Mouse (Mus musculus): ENCODE data around the gene Lonrf2. TPM values are rescaled to one million over a fixed set of nuclear protein-coding genes. Genes with fewer than 3 reads are reported as not detected.

Gene Lonrf2
- polyA plus RNA-seq, 1 experiment from 2014 or later: 2.6 TPM

GRCm38 (mm10) chr1:38866242-38866641 is 29.7 kb upstream of the Lonrf2 start:
- no peaks in the 10 kb centered on the region for H3K27me3 ChIP-seq (ENCODE audit: control insufficient read depth, insufficient read depth, low read length)
- no peaks in the 10 kb centered on the region for H3K4me1 ChIP-seq (ENCODE audit: control insufficient read depth, insufficient read depth, low read length)
- ATAC-seq (ENCODE audit: low FRiP score, low TSS enrichment): no peak
- H3K4me3 ChIP-seq (ENCODE audit: low read length): no peak overlapping the region
- no peaks in the 10 kb centered on the region for H3K9me3 ChIP-seq (ENCODE audit: control insufficient read depth, low read length)
- H3K9ac ChIP-seq (ENCODE audit: low read depth, low read length): no peak overlapping the region
- 62% methylated on average over 5 of the region's 5 CpGs for WGBS
- no peak overlapping the region for H3K27ac ChIP-seq (ENCODE audit: low read depth, low read length)
- H3K4me2 ChIP-seq (replicated peaks; ENCODE audit: low read depth, low read length): no peak overlapping the region
- H3K36me3 ChIP-seq (ENCODE audit: control insufficient read depth, insufficient read depth, low read length): no peaks in the 10 kb centered on the region

GRCm38 (mm10) chr1:38864341-38864740 is 27.8 kb upstream of the Lonrf2 start:
- no peaks in the 10 kb centered on the region for H3K36me3 ChIP-seq (ENCODE audit: control insufficient read depth, insufficient read depth, low read length)
- H3K4me3 ChIP-seq (ENCODE audit: low read length): no peak overlapping the region
- no peak for ATAC-seq (ENCODE audit: low FRiP score, low TSS enrichment)
- H3K9ac ChIP-seq (ENCODE audit: low read depth, low read length): no peak overlapping the region
- no peak overlapping the region for H3K27ac ChIP-seq (ENCODE audit: low read depth, low read length)
- no peak overlapping the region for H3K4me2 ChIP-seq (replicated peaks; ENCODE audit: low read depth, low read length)
- H3K9me3 ChIP-seq (ENCODE audit: control insufficient read depth, low read length): no peaks in the 10 kb centered on the region
- WGBS: 82% methylated on average over 9 of the region's 9 CpGs
- no peaks in the 10 kb centered on the region for H3K4me1 ChIP-seq (ENCODE audit: control insufficient read depth, insufficient read depth, low read length)
- no peaks in the 10 kb centered on the region for H3K27me3 ChIP-seq (ENCODE audit: control insufficient read depth, insufficient read depth, low read length)

- no peak overlapping the region for H3K9ac ChIP-seq (ENCODE audit: low read depth, low read length)
- WGBS: 25% methylated on average over 4 of the region's 4 CpGs
- no peak for ATAC-seq (ENCODE audit: low FRiP score, low TSS enrichment)
Observed at GRCm38 (mm10) chr1:38862213-38862612, 25.7 kb upstream of the Lonrf2 start.

GRCm38 (mm10) chr1:38860867-38861524 is 24.5 kb upstream of the Lonrf2 start:
- no peak overlapping the region for H3K9ac ChIP-seq (ENCODE audit: low read depth, low read length)
- H3K27ac ChIP-seq (ENCODE audit: low read depth, low read length): no peak overlapping the region
- 85% methylated on average over 9 of the region's 9 CpGs for WGBS
- H3K9me3 ChIP-seq (ENCODE audit: control insufficient read depth, low read length): no peaks in the 10 kb centered on the region
- no peaks in the 10 kb centered on the region for H3K4me1 ChIP-seq (ENCODE audit: control insufficient read depth, insufficient read depth, low read length)
- no peak overlapping the region for H3K4me3 ChIP-seq (ENCODE audit: low read length)
- no peak overlapping the region for H3K4me2 ChIP-seq (replicated peaks; ENCODE audit: low read depth, low read length)
- no peaks in the 10 kb centered on the region for H3K27me3 ChIP-seq (ENCODE audit: control insufficient read depth, insufficient read depth, low read length)
- no peak for ATAC-seq (ENCODE audit: low FRiP score, low TSS enrichment)
- no peaks in the 10 kb centered on the region for H3K36me3 ChIP-seq (ENCODE audit: control insufficient read depth, insufficient read depth, low read length)

More at GRCm38 (mm10) chr1:38862213-38862612, 25.7 kb upstream of the Lonrf2 start:
- Histone ChIP-seq H3K36me3 (ENCODE audit: control insufficient read depth, insufficient read depth, low read length) (no peaks in the 10 kb centered on the region), H3K9me3 (ENCODE audit: control insufficient read depth, low read length) (no peaks in the 10 kb centered on the region), H3K4me1 (ENCODE audit: control insufficient read depth, insufficient read depth, low read length) (no peaks in the 10 kb centered on the region), H3K4me2 (replicated peaks; ENCODE audit: low read depth, low read length) (no peak overlapping the region), H3K4me3 (ENCODE audit: low read length) (no peak overlapping the region), H3K27me3 (ENCODE audit: control insufficient read depth, insufficient read depth, low read length) (no peaks in the 10 kb centered on the region), H3K27ac (ENCODE audit: low read depth, low read length) (no peak overlapping the region)

GRCm38 (mm10) chr1:38860207-38860606 is 23.7 kb upstream of the Lonrf2 start:
- H3K9ac ChIP-seq (ENCODE audit: low read depth, low read length): no peak overlapping the region
- H3K36me3 ChIP-seq (ENCODE audit: control insufficient read depth, insufficient read depth, low read length): no peaks in the 10 kb centered on the region
- no peaks in the 10 kb centered on the region for H3K9me3 ChIP-seq (ENCODE audit: control insufficient read depth, low read length)
- no peak overlapping the region for H3K27ac ChIP-seq (ENCODE audit: low read depth, low read length)
- no peaks in the 10 kb centered on the region for H3K4me1 ChIP-seq (ENCODE audit: control insufficient read depth, insufficient read depth, low read length)
- no peaks in the 10 kb centered on the region for H3K27me3 ChIP-seq (ENCODE audit: control insufficient read depth, insufficient read depth, low read length)
- 73% methylated on average over 5 of the region's 5 CpGs for WGBS
- no peak overlapping the region for H3K4me2 ChIP-seq (replicated peaks; ENCODE audit: low read depth, low read length)
- no peak overlapping the region for H3K4me3 ChIP-seq (ENCODE audit: low read length)
- no peak for ATAC-seq (ENCODE audit: low FRiP score, low TSS enrichment)

- Histone ChIP-seq H3K27me3 (ENCODE audit: control insufficient read depth, insufficient read depth, low read length) (no peaks in the 10 kb centered on the region), H3K4me2 (replicated peaks; ENCODE audit: low read depth, low read length) (no peak overlapping the region), H3K36me3 (ENCODE audit: control insufficient read depth, insufficient read depth, low read length) (no peaks in the 10 kb centered on the region), H3K27ac (ENCODE audit: low read depth, low read length) (no peak overlapping the region), H3K4me1 (ENCODE audit: control insufficient read depth, insufficient read depth, low read length) (no peaks in the 10 kb centered on the region), H3K9ac (ENCODE audit: low read depth, low read length) (no peak overlapping the region), H3K4me3 (ENCODE audit: low read length) (no peak overlapping the region), H3K9me3 (ENCODE audit: control insufficient read depth, low read length) (no peaks in the 10 kb centered on the region)
- ATAC-seq (ENCODE audit: low FRiP score, low TSS enrichment): no peak
- 13% methylated on average over 3 of the region's 3 CpGs for WGBS
Observed at GRCm38 (mm10) chr1:38856196-38856595, 19.7 kb upstream of the Lonrf2 start.

- no peak overlapping the region for H3K4me3 ChIP-seq (ENCODE audit: low read length)
- WGBS: 68% methylated on average over 2 of the region's 2 CpGs
Observed at GRCm38 (mm10) chr1:38852250-38852649, 15.7 kb upstream of the Lonrf2 start.

GRCm38 (mm10) chr1:38850650-38851049 is 14.1 kb upstream of the Lonrf2 start:
- WGBS: 88% methylated on average over 2 of the region's 2 CpGs
- H3K36me3 ChIP-seq (ENCODE audit: control insufficient read depth, insufficient read depth, low read length): no peaks in the 10 kb centered on the region
- no peaks in the 10 kb centered on the region for H3K4me1 ChIP-seq (ENCODE audit: control insufficient read depth, insufficient read depth, low read length)
- ATAC-seq (ENCODE audit: low FRiP score, low TSS enrichment): no peak
- H3K27me3 ChIP-seq (ENCODE audit: control insufficient read depth, insufficient read depth, low read length): no peaks in the 10 kb centered on the region
- H3K9ac ChIP-seq (ENCODE audit: low read depth, low read length): no peak overlapping the region
- no peaks in the 10 kb centered on the region for H3K9me3 ChIP-seq (ENCODE audit: control insufficient read depth, low read length)
- no peak overlapping the region for H3K4me2 ChIP-seq (replicated peaks; ENCODE audit: low read depth, low read length)
- H3K27ac ChIP-seq (ENCODE audit: low read depth, low read length): no peak overlapping the region
- H3K4me3 ChIP-seq (ENCODE audit: low read length): no peak overlapping the region

More at GRCm38 (mm10) chr1:38852250-38852649, 15.7 kb upstream of the Lonrf2 start:
- no peaks in the 10 kb centered on the region for H3K36me3 ChIP-seq (ENCODE audit: control insufficient read depth, insufficient read depth, low read length)
- no peaks in the 10 kb centered on the region for H3K27me3 ChIP-seq (ENCODE audit: control insufficient read depth, insufficient read depth, low read length)
- no peak for ATAC-seq (ENCODE audit: low FRiP score, low TSS enrichment)
- H3K9me3 ChIP-seq (ENCODE audit: control insufficient read depth, low read length): no peaks in the 10 kb centered on the region
- H3K27ac ChIP-seq (ENCODE audit: low read depth, low read length): no peak overlapping the region
- no peaks in the 10 kb centered on the region for H3K4me1 ChIP-seq (ENCODE audit: control insufficient read depth, insufficient read depth, low read length)
- H3K9ac ChIP-seq (ENCODE audit: low read depth, low read length): no peak overlapping the region
- no peak overlapping the region for H3K4me2 ChIP-seq (replicated peaks; ENCODE audit: low read depth, low read length)

GRCm38 (mm10) chr1:38848451-38849289 is 12.2 kb upstream of the Lonrf2 start:
- 64% methylated on average over 2 of the region's 2 CpGs for WGBS
- no peaks in the 10 kb centered on the region for H3K36me3 ChIP-seq (ENCODE audit: control insufficient read depth, insufficient read depth, low read length)

More at GRCm38 (mm10) chr1:38848451-38849289, 12.2 kb upstream of the Lonrf2 start:
- Histone ChIP-seq H3K27me3 (ENCODE audit: control insufficient read depth, insufficient read depth, low read length) (no peaks in the 10 kb centered on the region), H3K27ac (ENCODE audit: low read depth, low read length) (no peak overlapping the region), H3K4me2 (replicated peaks; ENCODE audit: low read depth, low read length) (no peak overlapping the region), H3K4me1 (ENCODE audit: control insufficient read depth, insufficient read depth, low read length) (no peaks in the 10 kb centered on the region), H3K4me3 (ENCODE audit: low read length) (no peak overlapping the region), H3K9me3 (ENCODE audit: control insufficient read depth, low read length) (no peaks in the 10 kb centered on the region), H3K9ac (ENCODE audit: low read depth, low read length) (no peak overlapping the region)
- ATAC-seq (ENCODE audit: low FRiP score, low TSS enrichment): no peak
